Mouse (Mus musculus) megakaryocyte, embryonic 14.5 days (primary cell): ENCODE results near the gene Qser1.

ENCODE experiments used
- FLI1 ChIP-seq: IDR thresholded peaks from 2 replicates; pipeline ENCODE4 v1.6.1; 2012; ENCODE audit warnings: low read length, inconsistent platforms, mixed read lengths
- GATA1 ChIP-seq: IDR thresholded peaks from 3 replicates; pipeline ENCODE4 v1.6.1; 2012; ENCODE audit warnings: mixed read lengths, low read length, inconsistent platforms, borderline replicate concordance

DNA sequence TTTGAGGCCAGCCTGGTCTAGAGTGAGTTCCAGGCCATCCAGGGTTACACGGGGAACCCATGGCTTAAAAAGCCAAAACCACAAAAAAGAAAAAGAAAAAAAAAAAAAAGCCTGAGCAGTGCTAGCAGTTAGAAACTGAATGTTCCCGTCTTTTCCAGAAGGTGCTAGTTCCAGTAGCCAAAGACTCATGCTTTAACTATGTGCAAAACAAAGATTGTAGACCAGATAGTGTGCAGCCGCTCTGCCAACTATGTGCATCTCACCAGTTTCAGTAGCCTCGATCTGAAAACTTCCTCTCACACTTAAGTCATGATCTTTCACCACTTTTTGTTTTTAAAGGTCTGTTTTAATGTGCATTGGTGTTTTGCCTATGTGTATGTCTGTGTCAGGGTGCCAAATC lies 98.7 kb downstream of the Qser1 start:
- TF ChIP-seq GATA1 = no peak
- TF ChIP-seq FLI1 = no peak
